In genomic region chr17:32059084-32059483, GRCm38 (mm10) we compare ENCODE assay signal across 28 mouse cellular contexts. TPM values are rescaled to one million over a fixed set of nuclear protein-coding genes. Genes with fewer than 3 reads are reported as not detected.
"Had no signal": no experiment of that assay in that cellular context is flagged by ENCODE, and none has a peak within 500 bp of the region (broad histone marks: within the 10 kb centered on the region; RNA-seq: fewer than 3 reads in every experiment).

No protein-coding gene starts in this region.

- DNase-seq: gastrocnemius, adult 2 months; gastrocnemius, postnatal 10 days; gastrocnemius, postnatal 25 days; heart, adult 18-20 months; heart, postnatal 10 days; heart, postnatal 4 days; kidney, adult 18-20 months; kidney, adult 8-10 months; kidney, postnatal 10 days; kidney, postnatal 25 days; kidney, postnatal 4 days; layer of hippocampus, adult 9-11 months; layer of hippocampus, postnatal 36 days; left cerebral cortex, postnatal 4 days had no signal

- H3K9ac ChIP-seq: heart, embryonic 12.5 days; hindbrain, embryonic 12.5 days; hindbrain, embryonic 14.5 days; intestine, embryonic 15.5 days; limb, embryonic 13.5 days; limb, embryonic 15.5 days; liver, embryonic 12.5 days had no signal

- H3K4me3 ChIP-seq: gastrocnemius, adult 2 months; heart, embryonic 10.5 days; heart, embryonic 12.5 days; hindbrain, embryonic 10.5 days; hindbrain, embryonic 12.5 days; intestine, embryonic 15.5 days; layer of hippocampus, adult 2 months; limb, embryonic 13.5 days; limb, embryonic 15.5 days; liver, embryonic 12.5 days had no signal

- H3K4me2 ChIP-seq: heart, embryonic 12.5 days; hindbrain, embryonic 12.5 days; hindbrain, embryonic 14.5 days; intestine, embryonic 15.5 days; limb, embryonic 13.5 days; limb, embryonic 15.5 days; liver, embryonic 12.5 days had no signal

- ATAC-seq: hindbrain, embryonic 16.5 days; inflammation-experienced regulatory T-cells, adult 6 months; intestine, embryonic 15.5 days; intestine, postnatal 0 days; liver, embryonic 12.5 days had no signal

- H3K4me1 ChIP-seq: hindbrain, embryonic 12.5 days; intestine, embryonic 15.5 days; limb, embryonic 13.5 days; limb, embryonic 15.5 days; liver, embryonic 12.5 days had no signal

- H3K9me3 ChIP-seq: heart, embryonic 10.5 days; heart, embryonic 12.5 days; hindbrain, embryonic 10.5 days; hindbrain, embryonic 12.5 days; intestine, embryonic 15.5 days; limb, embryonic 13.5 days; limb, embryonic 15.5 days; liver, embryonic 12.5 days had no signal

- H3K27ac ChIP-seq: gastrocnemius, adult 2 months; heart, embryonic 10.5 days; hindbrain, embryonic 10.5 days; hindbrain, embryonic 12.5 days; hindbrain, embryonic 14.5 days; intestine, embryonic 15.5 days; layer of hippocampus, adult 2 months; limb, embryonic 13.5 days; limb, embryonic 15.5 days; liver, embryonic 12.5 days had no signal

- H3K27me3 ChIP-seq: heart, embryonic 12.5 days; hindbrain, embryonic 12.5 days; intestine, embryonic 15.5 days; limb, embryonic 13.5 days; limb, embryonic 15.5 days; liver, embryonic 12.5 days had no signal

RNA-seq across cellular contexts. Expression of gene Hsf2bp, which starts 22.9 kb away (rescaled TPM):
- total RNA-seq: granulocyte monocyte progenitor cell, adult 5-6 weeks had no signal
